Mouse (Mus musculus): ENCODE measurements around the gene Gm14214.

Gene Gm14214

GRCm38 (mm10) chr2:154731916-154732315 lies 37.9 kb downstream of the Gm14214 start:
- peak; percentile 27 for DNase-seq (ENCODE audit: inconsistent ontology term)

GRCm38 (mm10) chr2:154730841-154731240 lies 39.0 kb downstream of the Gm14214 start:
- DNase-seq (ENCODE audit: inconsistent ontology term), result no peak

- no peak for DNase-seq (ENCODE audit: inconsistent ontology term)
These were observed 40.1 kb downstream of the Gm14214 start for GRCm38 (mm10) chr2:154729737-154730136.

- no peak for DNase-seq (ENCODE audit: inconsistent ontology term)
These were observed 46.4 kb downstream of the Gm14214 start for GRCm38 (mm10) chr2:154723473-154723872.

GRCm38 (mm10) chr2:154720315-154720714 lies 49.5 kb downstream of the Gm14214 start:
- DNase-seq (ENCODE audit: inconsistent ontology term), result no peak
